Mouse (Mus musculus): ENCODE measurements around the gene Spata31d1b. TPM values are rescaled to one million over a fixed set of nuclear protein-coding genes. Genes with fewer than 3 reads are reported as not detected.

Gene Spata31d1b
- polyA plus RNA-seq, 1 experiment: 0.37 TPM

GRCm38 (mm10) chr13:59746164-59746563 is 34.1 kb downstream of the Spata31d1b start:
- H3K4me3 ChIP-seq (ENCODE audit: low read depth, low read length): no peak overlapping the region

GRCm38 (mm10) chr13:59746711-59747110 is 34.6 kb downstream of the Spata31d1b start, which contains the start of gene 1700014D04Rik:
Gene 1700014D04Rik (minus strand): TSS chr13:59746752.
- Histone ChIP-seq H3K9ac (ENCODE audit: low read depth, poor library complexity, severe bottlenecking) (no peak within 1 kb of the TSS), H3K36me3 (ENCODE audit: control insufficient read depth, insufficient read depth, low read length, poor library complexity, severe bottlenecking) (no peaks in the 10 kb centered on the region), H3K4me1 (ENCODE audit: control insufficient read depth, insufficient read depth, low read length) (peaks cover 2% of the 10 kb centered on the region), H3K9me3 (replicated peaks; ENCODE audit: control insufficient read depth, insufficient read depth, low read length, poor library complexity, severe bottlenecking) (no peaks in the 10 kb centered on the region), H3K4me3 (ENCODE audit: low read depth, low read length) (no peak within 1 kb of the TSS), H3K27me3 (ENCODE audit: control insufficient read depth, insufficient read depth, low read length, poor library complexity, severe bottlenecking) (no peaks in the 10 kb centered on the region), H3K27ac (ENCODE audit: insufficient read depth, low read length) (no peak within 1 kb of the TSS)
- TF ChIP-seq CTCF (IDR thresholded peaks at IDR 0.05; ENCODE audit: low read depth, low read length): no peak
- no peak for TF ChIP-seq EP300 (IDR thresholded peaks at IDR 0.05; ENCODE audit: insufficient read depth, low read depth, low read length)
- TF ChIP-seq POLR2A (IDR thresholded peaks at IDR 0.05; ENCODE audit: insufficient read depth, low read length): no peak

More at GRCm38 (mm10) chr13:59746164-59746563, 34.1 kb downstream of the Spata31d1b start:
- no peaks in the 10 kb centered on the region for H3K36me3 ChIP-seq (ENCODE audit: control insufficient read depth, insufficient read depth, low read length, poor library complexity, severe bottlenecking)
- no peaks in the 10 kb centered on the region for H3K9me3 ChIP-seq (replicated peaks; ENCODE audit: control insufficient read depth, insufficient read depth, low read length, poor library complexity, severe bottlenecking)
- no peak overlapping the region for H3K9ac ChIP-seq (ENCODE audit: low read depth, poor library complexity, severe bottlenecking)
- H3K4me1 ChIP-seq (ENCODE audit: control insufficient read depth, insufficient read depth, low read length): no peaks in the 10 kb centered on the region
- no peak overlapping the region for H3K27ac ChIP-seq (ENCODE audit: insufficient read depth, low read length)
- no peaks in the 10 kb centered on the region for H3K27me3 ChIP-seq (ENCODE audit: control insufficient read depth, insufficient read depth, low read length, poor library complexity, severe bottlenecking)
- TF ChIP-seq CTCF (IDR thresholded peaks at IDR 0.05; ENCODE audit: low read depth, low read length) (no peak), POLR2A (IDR thresholded peaks at IDR 0.05; ENCODE audit: insufficient read depth, low read length) (no peak), EP300 (IDR thresholded peaks at IDR 0.05; ENCODE audit: insufficient read depth, low read depth, low read length) (no peak)

DNA sequence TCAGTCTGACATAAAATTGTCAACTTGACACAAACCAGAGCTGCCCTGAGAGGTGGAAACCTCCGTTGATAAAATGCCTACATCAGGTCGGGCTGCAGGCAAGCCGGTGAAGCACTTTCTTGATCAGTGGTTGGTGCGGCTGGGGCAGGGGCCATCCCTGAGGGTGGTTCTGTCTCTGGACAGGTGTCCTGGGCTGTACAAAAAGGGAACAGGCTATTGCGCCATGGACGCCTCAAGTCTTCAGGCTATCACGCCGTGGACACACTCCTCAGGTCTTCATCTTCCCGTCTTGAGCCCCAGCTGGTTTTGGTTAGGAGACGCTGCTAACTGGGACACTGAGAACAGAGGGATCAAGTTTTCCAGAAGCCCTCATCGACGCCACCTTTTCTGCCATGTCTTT is 38.2 kb downstream of the Spata31d1b start:
- Histone ChIP-seq H3K36me3 (ENCODE audit: control insufficient read depth, insufficient read depth, low read length, poor library complexity, severe bottlenecking) (no peaks in the 10 kb centered on the region), H3K4me1 (ENCODE audit: control insufficient read depth, insufficient read depth, low read length) (peaks cover 2% of the 10 kb centered on the region), H3K9ac (ENCODE audit: low read depth, poor library complexity, severe bottlenecking) (no peak overlapping the region), H3K27me3 (ENCODE audit: control insufficient read depth, insufficient read depth, low read length, poor library complexity, severe bottlenecking) (no peaks in the 10 kb centered on the region), H3K4me3 (ENCODE audit: low read depth, low read length) (no peak overlapping the region), H3K27ac (ENCODE audit: insufficient read depth, low read length) (no peak overlapping the region), H3K9me3 (replicated peaks; ENCODE audit: control insufficient read depth, insufficient read depth, low read length, poor library complexity, severe bottlenecking) (no peaks in the 10 kb centered on the region)
- TF ChIP-seq CTCF (IDR thresholded peaks at IDR 0.05; ENCODE audit: low read depth, low read length) (no peak), EP300 (IDR thresholded peaks at IDR 0.05; ENCODE audit: insufficient read depth, low read depth, low read length) (no peak), POLR2A (IDR thresholded peaks at IDR 0.05; ENCODE audit: insufficient read depth, low read length) (no peak)

DNA sequence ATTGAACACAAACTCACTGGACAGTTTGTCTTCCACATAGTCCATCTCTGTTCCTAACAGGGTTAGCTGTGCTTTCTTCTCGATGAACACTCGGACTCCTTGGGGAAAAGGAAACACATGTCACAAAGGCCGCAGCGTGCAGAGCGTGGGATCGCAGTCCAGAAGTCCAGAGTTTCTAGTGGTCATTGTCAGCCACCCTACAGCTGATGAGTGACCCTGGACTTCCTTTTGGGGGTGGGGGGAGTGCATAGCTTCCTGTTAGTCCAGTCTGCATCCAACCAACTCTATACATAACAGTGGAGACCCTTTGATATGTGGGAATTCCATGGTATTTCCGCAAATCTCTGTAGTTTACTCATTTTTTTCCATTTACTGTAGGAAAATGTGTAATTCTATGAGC is 44.8 kb downstream of the Spata31d1b start:
- Histone ChIP-seq H3K36me3 (ENCODE audit: control insufficient read depth, insufficient read depth, low read length, poor library complexity, severe bottlenecking) (peaks cover 11% of the 10 kb centered on the region), H3K4me1 (ENCODE audit: control insufficient read depth, insufficient read depth, low read length) (no peaks in the 10 kb centered on the region), H3K27me3 (ENCODE audit: control insufficient read depth, insufficient read depth, low read length, poor library complexity, severe bottlenecking) (no peaks in the 10 kb centered on the region), H3K4me3 (ENCODE audit: low read depth, low read length) (no peak overlapping the region), H3K27ac (ENCODE audit: insufficient read depth, low read length) (no peak overlapping the region), H3K9ac (ENCODE audit: low read depth, poor library complexity, severe bottlenecking) (no peak overlapping the region), H3K9me3 (replicated peaks; ENCODE audit: control insufficient read depth, insufficient read depth, low read length, poor library complexity, severe bottlenecking) (no peaks in the 10 kb centered on the region)
- no peak for TF ChIP-seq POLR2A (IDR thresholded peaks at IDR 0.05; ENCODE audit: insufficient read depth, low read length)
- TF ChIP-seq CTCF (IDR thresholded peaks at IDR 0.05; ENCODE audit: low read depth, low read length): no peak
- no peak for TF ChIP-seq EP300 (IDR thresholded peaks at IDR 0.05; ENCODE audit: insufficient read depth, low read depth, low read length)

- Histone ChIP-seq H3K9me3 (replicated peaks; ENCODE audit: control insufficient read depth, insufficient read depth, low read length, poor library complexity, severe bottlenecking) (no peaks in the 10 kb centered on the region), H3K36me3 (ENCODE audit: control insufficient read depth, insufficient read depth, low read length, poor library complexity, severe bottlenecking) (peaks cover 8% of the 10 kb centered on the region)
Observed at GRCm38 (mm10) chr13:59762791-59763190, 50.7 kb downstream of the Spata31d1b start.

DNA sequence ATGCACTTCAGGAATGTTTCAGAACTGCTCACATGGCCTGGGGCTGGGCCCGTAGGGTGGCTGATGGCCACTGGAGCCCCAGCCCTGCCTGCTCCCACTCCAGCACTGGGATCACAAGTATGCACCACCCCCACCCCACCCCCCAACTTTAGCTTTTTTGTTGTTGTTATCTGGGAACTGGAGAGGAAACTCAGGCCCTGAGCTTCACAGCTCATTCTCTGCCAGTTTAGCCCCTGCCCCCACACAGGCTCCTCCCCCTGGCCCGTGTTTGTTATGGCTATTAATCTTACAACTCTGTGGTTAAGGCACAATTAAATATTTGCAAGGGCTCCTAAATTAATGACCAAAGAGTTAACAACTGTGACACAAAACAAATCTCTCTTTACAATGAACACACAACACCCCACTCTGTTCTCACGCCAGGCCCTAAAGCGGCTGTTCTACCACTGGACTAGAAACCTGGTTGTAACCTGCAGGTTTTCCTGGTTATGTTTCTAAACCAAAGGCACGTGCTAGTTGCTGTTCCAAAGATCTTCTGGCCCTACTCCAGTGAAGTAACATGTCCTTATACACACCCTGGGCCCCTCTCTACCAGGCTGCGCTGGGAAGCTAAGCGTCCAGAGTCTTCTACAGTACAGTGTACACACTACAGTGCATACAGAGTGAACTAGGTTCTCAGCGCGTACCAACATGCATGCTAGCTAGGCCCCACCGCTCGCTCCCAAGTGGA is 54.9 kb downstream of the Spata31d1b start:
- no peak overlapping the region for H3K27ac ChIP-seq (ENCODE audit: insufficient read depth, low read length)
- H3K9ac ChIP-seq (ENCODE audit: low read depth, poor library complexity, severe bottlenecking): no peak overlapping the region
- H3K9me3 ChIP-seq (replicated peaks; ENCODE audit: control insufficient read depth, insufficient read depth, low read length, poor library complexity, severe bottlenecking): no peaks in the 10 kb centered on the region
- H3K27me3 ChIP-seq (ENCODE audit: control insufficient read depth, insufficient read depth, low read length, poor library complexity, severe bottlenecking): no peaks in the 10 kb centered on the region
- TF ChIP-seq POLR2A (IDR thresholded peaks at IDR 0.05; ENCODE audit: insufficient read depth, low read length): no peak
- no peak for TF ChIP-seq EP300 (IDR thresholded peaks at IDR 0.05; ENCODE audit: insufficient read depth, low read depth, low read length)
- no peak for TF ChIP-seq CTCF (IDR thresholded peaks at IDR 0.05; ENCODE audit: low read depth, low read length)
- H3K4me3 ChIP-seq (ENCODE audit: low read depth, low read length): no peak overlapping the region
- H3K36me3 ChIP-seq (ENCODE audit: control insufficient read depth, insufficient read depth, low read length, poor library complexity, severe bottlenecking): no peaks in the 10 kb centered on the region; the same call in 1 of the 2 replicates
- H3K4me1 ChIP-seq (ENCODE audit: control insufficient read depth, insufficient read depth, low read length): peaks cover 2% of the 10 kb centered on the region

More at GRCm38 (mm10) chr13:59762791-59763190, 50.7 kb downstream of the Spata31d1b start:
- Histone ChIP-seq H3K27ac (ENCODE audit: insufficient read depth, low read length) (no peak overlapping the region), H3K27me3 (ENCODE audit: control insufficient read depth, insufficient read depth, low read length, poor library complexity, severe bottlenecking) (no peaks in the 10 kb centered on the region), H3K4me3 (ENCODE audit: low read depth, low read length) (no peak overlapping the region), H3K4me1 (ENCODE audit: control insufficient read depth, insufficient read depth, low read length) (no peaks in the 10 kb centered on the region), H3K9ac (ENCODE audit: low read depth, poor library complexity, severe bottlenecking) (no peak overlapping the region)
- TF ChIP-seq POLR2A (IDR thresholded peaks at IDR 0.05; ENCODE audit: insufficient read depth, low read length): no peak
- TF ChIP-seq EP300 (IDR thresholded peaks at IDR 0.05; ENCODE audit: insufficient read depth, low read depth, low read length): no peak
- no peak for TF ChIP-seq CTCF (IDR thresholded peaks at IDR 0.05; ENCODE audit: low read depth, low read length)
